Mouse (Mus musculus) testis, postnatal 14 days (tissue): ENCODE measurements around the gene S1pr2.
"Not testable (repeated sequence)": the region's sequence is repeated elsewhere in the genome, so short reads cannot be mapped to it uniquely, and the experiment has no call there.

Experiments used
- DNase-seq: peaks from one replicate; pipeline ENCODE4 v3.0.0; 2021; ENCODE audit warnings: low spot score

The S1pr2 gene

DNA sequence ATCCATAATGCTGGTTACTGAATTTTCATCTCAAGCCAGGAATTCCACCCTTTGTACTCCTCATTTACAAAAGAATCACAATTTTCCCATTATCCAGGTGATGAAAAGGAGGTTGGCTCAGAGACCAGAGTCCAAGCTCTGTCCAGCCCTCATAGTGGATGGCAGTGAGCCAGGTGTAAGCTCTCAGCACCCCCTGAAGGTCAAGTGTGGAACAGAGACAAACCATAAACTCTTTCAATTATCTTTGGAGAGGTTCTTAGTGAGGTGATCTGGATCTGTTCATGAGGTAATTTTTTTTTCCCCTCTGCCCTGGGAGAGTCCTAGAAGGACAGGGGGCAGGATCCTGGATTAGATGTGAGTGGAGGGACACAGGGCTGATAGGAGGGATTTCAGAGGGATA lies 24.2 kb upstream of the S1pr2 start:
- no peak for DNase-seq

DNA sequence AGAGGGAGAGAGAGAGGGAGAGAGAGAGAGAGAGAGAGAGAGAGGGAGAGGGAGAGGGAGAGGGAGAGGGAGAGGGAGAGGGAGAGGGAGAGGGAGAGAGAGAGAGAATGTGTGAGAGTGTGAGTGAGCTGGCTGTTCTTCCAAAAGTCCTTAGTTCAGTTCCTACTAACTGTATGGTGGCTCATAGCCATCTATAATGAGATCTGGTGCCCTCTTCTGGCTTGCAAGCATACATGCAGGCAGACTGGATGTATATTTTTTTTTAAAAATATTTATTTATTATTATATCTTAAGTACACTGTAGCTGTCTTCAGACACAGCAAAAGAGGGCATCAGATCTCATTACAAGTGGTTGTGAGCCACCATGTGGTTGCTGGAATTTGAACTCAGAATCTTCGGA lies 21.8 kb upstream of the S1pr2 start:
- not testable (repeated sequence) for DNase-seq

DNA sequence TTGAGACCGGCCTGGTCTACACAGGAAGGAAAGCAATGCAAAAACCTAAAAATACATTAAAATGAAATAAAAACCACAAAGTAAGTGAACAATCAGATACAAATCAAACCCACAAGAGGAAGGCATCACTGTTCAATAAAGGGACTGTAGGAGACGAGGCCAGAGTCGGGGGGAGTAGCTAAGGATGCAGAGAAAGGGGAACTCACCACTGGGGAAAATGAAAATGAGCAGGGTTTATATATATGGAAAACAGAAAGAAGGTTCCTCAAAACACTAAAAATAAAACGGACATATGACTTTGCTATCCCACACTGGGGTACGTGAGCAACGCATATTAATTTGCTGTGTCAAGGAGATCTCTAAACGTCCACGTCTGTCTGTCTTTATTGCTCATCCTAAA lies 20.5 kb upstream of the S1pr2 start:
- DNase-seq: no peak

DNA sequence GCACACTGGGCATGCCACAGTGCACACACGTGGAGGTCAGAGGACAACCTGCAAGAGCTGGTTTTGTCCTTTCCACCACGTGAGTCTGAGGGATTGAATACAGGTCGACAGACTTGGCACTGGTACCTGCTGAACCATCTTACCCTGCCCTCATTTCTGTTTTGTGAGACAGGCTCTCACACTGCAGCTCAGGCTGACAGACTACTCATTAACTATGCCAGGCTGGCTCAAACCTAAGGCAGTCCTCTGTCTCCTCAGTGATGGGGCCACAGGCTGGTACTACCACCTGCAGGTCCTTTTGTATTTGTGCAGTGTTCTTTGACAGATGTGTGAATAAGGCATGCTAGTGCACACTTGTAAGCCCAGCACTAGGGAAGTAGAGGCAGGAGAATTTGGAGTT lies 18.5 kb upstream of the S1pr2 start:
- no peak for DNase-seq

DNA sequence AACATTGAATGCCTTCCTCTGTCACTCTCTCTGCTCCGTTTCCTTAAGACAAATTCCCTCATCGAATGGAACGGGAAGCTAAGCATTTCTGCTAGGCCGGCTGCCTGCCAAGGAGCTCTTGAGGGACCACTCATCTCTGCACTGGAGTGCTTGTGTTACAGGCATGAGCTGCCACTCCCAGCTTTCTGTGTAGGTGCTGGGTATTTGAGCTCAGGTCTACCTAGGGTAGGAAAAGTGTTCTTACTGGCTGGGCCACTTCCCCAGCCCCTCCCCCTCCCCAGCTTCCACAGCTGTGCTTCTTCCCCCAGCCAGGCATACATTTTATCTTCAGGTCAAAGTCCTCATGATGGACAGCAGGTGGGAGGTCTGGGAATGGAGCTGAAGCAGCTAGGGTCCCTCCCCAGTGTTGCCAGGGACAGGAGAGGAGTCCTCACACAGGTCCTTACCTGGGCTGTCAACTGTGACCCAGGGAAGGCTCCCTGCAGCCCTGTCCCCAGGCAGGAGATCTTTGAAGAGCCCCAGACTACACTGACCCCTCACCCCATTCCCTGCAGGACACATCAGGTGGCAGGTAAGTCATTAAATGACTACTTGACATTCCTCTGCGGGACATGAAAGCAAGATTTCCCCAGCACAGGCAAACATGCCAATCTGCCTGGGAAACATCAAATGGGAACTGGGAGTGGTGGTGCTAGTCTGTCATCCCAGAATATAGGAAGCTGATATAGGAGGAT lies 16.8 kb upstream of the S1pr2 start:
- no peak for DNase-seq

DNA sequence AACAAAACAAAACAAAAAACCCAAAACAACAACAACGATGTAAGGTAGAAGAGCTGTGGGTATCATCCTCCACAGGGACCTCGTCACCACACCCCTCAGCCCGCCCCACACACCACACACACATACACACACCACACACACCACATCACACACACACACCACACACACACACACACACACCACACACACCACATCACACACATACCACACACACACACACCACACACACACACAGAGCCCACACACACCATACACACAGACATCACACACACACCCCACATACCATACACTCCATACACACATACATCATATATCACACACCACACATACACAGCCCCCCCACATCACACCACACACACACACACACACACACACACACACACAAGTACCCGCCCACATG lies 15.0 kb upstream of the S1pr2 start:
- DNase-seq: no peak

DNA sequence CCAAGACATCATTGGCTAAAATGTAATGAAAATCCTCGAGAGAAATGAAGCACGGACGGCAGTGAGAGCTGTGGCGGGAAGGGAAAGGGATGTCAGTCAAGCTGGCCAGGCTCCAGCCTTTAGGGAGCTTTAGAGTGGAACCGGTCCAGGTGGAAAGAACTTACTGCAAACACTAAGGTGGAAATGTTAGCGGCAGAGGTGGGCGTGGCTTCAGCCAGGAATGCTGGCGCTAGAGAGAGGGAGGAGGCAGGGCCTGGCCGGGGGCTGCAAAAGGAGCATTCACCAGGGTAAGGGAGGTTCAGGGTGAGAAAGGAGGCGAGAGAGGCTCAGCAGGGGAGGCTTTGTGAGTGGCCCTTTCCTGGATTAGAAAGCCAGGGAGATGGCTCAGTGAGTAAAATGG lies 14.3 kb upstream of the S1pr2 start:
- peak; percentile 51 for DNase-seq

DNA sequence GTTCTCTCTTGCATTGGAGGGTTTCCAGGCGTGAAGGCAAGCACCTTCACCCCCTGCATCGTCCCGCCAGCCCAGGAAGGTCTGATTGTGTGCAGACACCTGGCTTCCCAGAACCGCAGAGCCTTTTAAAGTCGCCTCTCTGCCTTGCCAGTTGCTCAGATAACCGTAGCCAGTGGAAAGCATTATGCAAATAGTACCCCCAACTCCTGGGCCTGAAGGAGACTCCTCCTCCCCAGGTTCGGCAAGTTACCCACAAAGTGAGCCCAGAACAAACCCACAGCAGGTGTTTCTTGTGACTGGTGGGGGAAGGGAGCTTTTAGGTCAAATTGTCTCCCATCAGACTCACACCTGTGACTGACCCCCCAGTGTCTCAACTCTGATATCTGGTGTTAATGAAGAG lies 11.4 kb upstream of the S1pr2 start:
- no peak for DNase-seq

DNA sequence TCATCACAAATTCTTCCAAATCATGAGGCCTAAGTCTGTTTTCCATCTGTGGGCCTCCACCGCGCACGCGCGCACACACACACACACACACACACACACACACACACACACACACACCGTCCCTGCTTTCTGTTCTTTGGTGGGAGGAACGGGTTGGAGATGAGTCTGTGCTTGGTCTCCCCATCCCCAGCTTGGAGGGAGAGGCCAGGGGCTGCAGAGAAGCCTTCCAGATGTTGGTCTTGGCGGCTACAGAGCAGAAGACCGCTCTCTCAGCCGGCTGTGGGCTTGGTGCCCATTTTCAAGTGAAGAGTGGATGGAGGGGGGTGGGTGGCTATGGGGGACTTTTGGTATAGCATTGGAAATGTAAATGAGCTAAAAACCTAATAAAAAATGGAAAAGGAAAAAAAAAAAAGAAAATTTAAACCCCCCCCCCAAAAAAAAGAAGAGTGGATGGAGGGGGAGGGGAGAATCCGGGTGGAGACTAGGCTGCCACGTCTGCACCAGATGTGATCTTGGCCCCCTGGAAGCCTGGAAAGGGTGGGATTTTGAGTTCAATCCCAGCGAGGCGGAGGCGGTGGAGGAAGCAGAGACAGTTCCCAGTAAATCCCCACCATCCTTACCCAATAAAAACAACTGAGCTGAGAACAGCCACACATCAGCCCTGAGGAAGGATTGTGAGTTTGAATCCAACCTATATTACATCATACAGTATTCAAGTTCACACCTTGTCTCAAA lies 10.5 kb upstream of the S1pr2 start:
- peak; percentile 51 for DNase-seq

DNA sequence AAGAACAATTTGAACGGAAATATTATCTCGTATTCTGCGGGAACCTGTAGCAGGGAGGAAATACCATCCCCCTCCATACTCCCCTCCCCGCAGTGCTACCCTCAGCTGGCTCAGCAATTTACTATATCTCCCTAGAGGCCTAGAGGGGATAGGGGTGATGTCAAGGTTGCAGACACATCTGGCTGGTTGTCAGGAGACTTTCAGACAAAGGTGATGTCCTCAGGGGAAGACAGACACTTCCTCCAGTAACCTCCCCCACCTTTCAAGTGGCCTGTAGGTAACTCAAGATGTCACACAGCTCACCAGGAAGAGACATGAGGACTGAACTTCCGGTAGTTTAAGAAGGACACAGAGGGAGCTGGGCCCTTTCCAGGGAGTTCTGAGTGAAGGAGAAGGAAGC lies 6.6 kb upstream of the S1pr2 start:
- DNase-seq: no peak

DNA sequence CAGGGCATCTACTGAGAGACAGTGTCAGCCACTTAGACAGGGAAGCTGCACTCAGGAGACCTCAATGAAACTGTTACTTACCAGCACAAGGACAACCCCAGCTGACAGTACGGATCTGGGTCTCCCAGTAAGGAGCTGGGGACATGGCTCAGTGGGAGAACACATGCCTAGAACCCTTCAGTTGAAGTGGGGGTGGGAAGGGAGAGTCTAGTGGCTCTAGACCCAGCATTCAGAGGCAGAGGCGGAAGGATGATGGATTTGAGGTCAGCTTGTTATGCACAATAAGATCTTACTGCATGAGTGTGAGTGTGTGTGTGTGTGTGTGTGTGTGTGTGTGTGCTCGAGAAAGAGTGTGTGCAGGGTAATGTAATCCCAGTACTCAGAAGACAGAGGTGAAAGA lies 5.6 kb upstream of the S1pr2 start:
- no peak for DNase-seq

DNA sequence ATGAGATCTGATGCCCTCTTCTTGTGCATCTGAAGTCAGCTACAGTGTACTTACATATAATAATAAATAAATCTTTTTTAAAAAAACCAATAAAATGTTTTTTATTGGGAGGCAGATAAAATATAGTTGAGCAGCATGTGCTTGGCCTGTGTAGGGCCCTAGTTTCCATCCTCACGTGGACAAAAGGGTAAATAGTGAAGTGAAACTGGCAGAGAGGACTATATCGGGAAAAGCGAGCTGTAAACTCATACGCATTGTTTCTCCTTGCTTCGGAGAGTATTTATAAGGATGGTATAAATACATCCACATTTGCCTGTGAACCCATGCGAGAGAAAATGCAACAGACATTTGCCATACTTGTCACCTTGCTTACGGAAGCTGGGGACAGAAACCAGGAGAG lies 3.2 kb upstream of the S1pr2 start:
- DNase-seq: no peak

DNA sequence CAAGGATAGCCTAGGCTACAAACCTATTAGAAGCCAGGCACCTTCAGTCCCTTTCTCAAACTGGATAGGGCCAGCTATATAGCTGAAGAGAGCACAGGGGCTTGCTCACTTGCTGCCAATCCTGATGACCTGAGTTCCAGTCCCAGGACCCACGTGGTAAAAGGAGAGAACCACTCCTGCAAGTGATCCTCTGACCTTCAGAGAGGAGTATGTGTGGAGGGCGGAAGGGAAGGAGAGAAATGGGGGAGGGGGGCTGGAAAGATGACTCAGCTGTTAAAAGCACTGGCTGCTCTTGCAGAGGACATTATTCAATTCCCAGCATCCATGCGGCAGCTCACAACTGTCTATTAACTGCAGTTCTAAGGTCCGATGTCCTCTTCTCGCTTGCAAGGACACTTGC lies 2.6 kb upstream of the S1pr2 start:
- no peak for DNase-seq

DNA sequence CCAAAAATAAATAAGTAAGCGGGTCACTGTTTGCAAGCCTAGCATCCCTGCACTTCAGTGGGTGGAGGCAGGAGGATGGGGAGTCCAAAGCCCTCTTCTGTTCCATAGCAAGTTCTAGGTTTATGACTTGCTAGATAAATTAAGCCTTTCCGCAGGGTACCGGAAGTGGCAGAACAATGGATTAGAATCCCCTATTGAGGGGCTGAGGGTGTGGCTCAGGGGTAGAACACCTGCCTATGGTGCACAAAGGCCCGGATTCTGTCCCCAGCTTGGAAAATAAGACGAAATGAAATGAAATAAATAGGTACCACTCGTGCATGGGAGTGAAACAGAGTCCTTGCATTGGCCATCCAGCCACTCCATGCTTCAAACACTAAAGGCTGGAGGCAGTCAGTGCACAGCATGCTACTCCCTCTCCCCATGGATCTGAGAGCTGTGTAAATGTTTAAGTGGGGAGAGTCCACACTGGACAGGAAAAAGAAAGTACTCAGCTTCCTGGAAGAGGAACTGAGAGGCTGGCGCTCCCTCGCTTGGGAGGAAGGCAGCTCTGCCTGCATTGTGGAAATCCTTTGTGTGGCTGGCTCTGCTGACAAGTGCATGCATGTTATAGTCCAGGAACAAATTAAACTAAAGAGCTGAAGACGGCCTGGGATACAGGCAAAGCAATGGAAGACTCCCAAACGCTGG lies 2.0 kb upstream of the S1pr2 start:
- DNase-seq: no peak

DNA sequence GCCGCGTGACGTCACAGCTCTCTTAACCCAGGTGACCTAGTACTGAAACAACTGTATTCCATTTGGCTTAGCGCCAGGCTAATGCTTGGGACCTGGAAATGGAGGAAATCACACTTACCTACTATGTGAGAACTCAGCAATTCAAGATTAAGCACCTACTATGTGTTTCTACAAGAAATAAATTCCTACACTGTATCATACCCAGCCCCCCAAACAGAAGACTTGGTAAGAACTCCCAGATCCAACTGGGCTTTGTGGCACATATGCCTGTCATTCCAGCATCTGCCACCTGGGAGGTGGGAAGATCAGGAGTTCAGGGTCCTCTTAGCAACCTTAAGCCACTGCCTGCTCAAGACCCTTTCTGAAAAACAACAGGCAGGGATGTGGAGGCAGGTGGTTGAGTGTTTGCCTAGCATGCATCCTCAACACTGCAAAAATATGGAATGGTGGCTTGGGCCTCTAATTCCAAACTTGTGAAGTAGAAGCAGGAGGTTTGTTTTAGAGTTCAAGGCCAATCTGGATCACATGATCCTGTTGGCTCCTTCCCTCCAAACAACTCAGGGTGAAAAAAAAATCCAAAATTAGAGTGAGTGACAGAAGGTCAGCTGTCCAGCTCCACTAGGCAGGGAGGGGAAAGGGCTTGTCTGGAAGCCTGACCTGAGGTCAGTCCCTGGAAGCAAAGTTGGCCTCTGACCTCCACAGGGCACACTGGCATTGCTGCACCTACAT lies 544 bp upstream of the S1pr2 start:
- DNase-seq: no peak

DNA sequence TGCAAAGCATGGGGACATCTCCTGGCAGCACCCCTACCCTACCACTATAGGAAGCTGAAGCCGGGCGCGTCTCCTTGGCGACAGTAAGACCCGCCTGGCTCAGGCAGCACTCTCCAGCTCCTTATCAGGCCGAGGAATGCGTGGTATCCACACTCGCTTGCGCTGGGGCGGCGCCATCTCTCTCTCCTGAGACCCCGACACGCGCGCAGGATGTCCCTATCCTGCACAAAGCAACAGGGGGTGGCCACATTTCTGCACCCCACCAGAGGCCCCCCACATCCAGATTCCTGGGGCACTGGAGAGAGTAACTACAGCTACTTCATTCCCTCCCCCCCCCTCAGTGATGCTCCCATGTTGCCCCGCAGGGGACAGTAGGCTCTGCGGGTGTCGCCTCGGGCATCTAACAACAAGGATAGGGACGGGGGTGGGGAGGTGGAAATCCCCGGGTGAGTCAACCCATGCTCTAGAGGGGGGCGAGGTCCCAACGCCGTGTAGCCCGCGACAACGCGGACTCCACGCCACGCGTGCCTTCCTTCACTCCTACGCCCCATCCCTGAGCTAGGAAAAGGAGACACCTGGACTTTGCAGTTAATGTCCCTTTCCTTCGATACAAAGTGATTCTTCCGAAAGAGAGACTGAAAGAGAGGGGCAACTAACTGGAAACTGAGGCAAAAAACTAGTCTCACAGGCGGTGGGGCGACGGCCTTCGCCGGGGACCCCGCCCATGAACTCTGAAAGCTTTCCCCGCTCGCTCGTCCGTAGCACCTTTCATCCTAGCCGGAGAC lies 958 bp downstream of the S1pr2 start:
- DNase-seq: peak; percentile 50

DNA sequence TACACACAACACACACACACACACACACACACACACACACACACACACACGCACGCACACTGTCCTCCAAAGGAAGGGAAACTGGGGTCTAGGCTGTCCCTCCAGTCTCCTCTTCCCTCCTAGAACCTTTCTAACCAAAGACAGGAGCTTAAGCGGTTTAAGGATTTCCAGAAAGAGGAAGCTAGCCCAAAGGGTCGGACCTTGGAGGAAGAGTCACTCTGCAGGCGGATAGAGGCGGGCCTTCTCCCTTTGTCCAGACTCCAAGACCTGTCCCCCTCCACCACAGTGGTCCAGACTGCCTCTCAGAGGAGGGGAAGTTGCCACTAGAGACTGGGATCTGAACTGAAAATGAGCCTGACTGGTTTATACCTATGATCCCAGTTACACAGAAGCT lies 2.9 kb downstream of the S1pr2 start:
- no peak for DNase-seq

DNA sequence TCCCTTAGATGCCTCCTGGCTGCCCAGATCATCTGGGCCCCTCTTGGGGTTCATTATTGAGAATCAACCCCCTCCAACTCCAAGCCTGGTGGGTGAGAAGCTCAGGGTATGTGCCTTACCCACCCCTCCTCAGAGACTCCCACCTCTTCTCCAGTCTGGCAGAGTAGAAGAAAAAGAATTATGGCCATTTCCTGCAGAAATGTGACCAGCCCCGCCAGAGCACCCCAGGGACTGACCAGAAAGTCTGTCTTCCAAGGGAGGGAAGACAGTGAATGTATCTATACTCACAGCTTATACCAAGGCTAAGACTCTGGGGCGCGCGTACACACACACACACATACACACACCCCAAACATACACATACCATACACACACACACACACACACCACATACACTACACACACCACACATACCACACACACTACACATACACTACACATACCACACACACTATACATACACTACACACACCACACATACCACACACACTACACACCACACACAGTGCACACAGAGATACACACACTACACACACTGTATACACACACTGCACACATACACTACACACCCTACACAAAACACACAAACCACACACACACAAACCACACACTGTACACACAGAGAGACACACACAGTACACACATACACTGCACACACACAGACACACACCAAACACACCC lies 3.4 kb downstream of the S1pr2 start:
- no peak for DNase-seq

DNA sequence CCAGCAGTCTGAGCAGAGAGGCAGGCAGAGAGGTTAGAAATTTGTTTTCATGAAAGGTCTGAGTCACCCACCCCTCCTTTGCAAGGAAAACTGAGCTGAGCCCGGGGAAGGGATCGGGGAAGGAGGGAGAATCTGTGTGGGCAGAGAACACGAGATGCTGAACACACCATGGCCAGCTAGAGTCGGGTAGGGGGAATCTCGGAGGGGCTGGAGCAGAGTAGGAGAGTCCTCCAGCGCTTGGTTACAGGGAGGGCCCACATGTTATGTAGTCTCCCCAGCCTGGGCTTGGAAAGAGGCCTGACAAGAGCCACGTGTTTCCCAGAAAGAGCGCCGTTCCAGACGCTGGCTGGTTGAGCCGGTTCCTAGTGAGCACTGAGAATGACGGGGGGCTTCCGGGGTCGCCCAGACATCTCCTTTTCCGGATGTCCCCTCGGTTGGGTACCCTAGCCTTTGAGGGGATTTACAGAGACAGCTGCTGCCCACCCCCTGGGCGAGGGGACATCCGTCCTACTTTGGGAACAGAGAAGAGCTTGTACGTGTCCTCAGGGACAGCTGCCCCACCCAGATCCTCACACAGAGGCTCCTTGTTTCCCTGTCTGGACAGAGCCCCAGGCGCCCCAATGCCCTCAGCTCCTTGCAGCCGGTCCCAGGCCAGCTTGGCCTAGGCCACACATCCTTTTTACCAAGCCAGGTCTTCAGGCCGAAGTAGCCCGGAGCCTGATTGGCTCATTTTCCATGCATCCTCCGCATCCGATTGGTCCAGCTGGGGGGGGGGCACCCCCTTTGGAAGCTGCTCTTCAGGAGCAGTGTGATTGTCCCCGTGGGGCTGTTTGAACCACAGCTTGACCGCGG lies 4.2 kb downstream of the S1pr2 start:
- DNase-seq: peak; percentile 37

DNA sequence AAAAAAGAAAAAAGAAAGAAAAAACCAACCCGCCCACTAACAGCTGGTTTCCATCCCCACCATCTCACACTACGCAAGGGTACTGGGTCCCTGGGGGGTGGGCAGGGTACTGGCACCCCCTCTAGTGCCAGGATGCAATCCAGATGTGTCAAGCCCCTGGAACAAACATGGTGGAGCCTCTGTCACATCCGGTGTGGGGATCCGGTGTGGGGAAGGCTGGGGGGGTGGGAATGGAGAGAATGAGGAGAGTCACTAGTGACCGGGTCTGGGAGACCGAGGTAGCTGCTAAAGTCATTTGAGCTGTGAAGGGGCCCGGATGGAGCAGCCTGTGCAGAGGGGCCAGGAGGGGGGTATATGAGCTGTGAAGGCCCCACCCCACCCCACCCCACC lies 4.8 kb downstream of the S1pr2 start:
- no peak for DNase-seq
